Mouse (Mus musculus) cerebellum, adult 2 months (tissue): ENCODE data around the gene Gm48552.

Experiments
- CTCF ChIP-seq: fragments of 200-500 bp; IDR thresholded peaks from 2 replicates; pipeline ENCODE4 v1.5.1; 2011; ENCODE audit warnings: low read depth, mild to moderate bottlenecking, control low read depth, low read length, moderate library complexity, borderline replicate concordance; ENCODE audit not compliant: insufficient read depth
- POLR2A ChIP-seq: fragments of 200-500 bp; IDR thresholded peaks from 2 replicates; pipeline ENCODE4 v1.6.1; 2011; ENCODE audit warnings: low read length, control low read depth, borderline replicate concordance; ENCODE audit not compliant: insufficient read depth

GRCm38 (mm10) chr10:81409330-81409729 lies 20.5 kb downstream of the Gm48552 start:
- TF ChIP-seq CTCF (no peak), POLR2A (no peak)
